Mouse (Mus musculus) midbrain, postnatal 0 days (tissue): ENCODE results near the gene Tmem132b. TPM values are rescaled to one million over a fixed set of nuclear protein-coding genes. Genes with fewer than 3 reads are reported as not detected.
A peak's percentile ranks its signal among the peaks of the same experiment; 100 is the strongest.

Experiments used
- ATAC-seq: fragments of 200-750 bp; cut with Nextera tagmentation; 2 replicates; pipeline ENCODE4 v1.8.0; 2017; ENCODE audit warnings: moderate number of reproducible peaks, mild to moderate bottlenecking, moderate TSS enrichment, moderate library complexity; ENCODE audit not compliant: low FRiP score
- DNase-seq: peaks from one replicate; pipeline ENCODE4 v3.0.0-alpha.2; 2015; ENCODE audit warnings: low spot score
- H3K27ac ChIP-seq: fragments of 300-500 bp; sonication (generic); 2 replicates; pipeline ENCODE4 v1.5.1; 2014; ENCODE audit warnings: low read depth, mild to moderate bottlenecking, low read length, mixed read lengths
- H3K27me3 ChIP-seq: fragments of 300-500 bp; sonication (generic); 2 replicates; pipeline ENCODE4 v1.6.1; 2014; ENCODE audit warnings: low read length, control low read depth, mixed read lengths; ENCODE audit not compliant: insufficient read depth
- H3K36me3 ChIP-seq: fragments of 300-500 bp; sonication (generic); 2 replicates; pipeline ENCODE4 v1.6.1; 2014; ENCODE audit warnings: low read length, control low read depth, mixed read lengths; ENCODE audit not compliant: insufficient read depth
- H3K4me1 ChIP-seq: fragments of 300-500 bp; sonication (generic); 2 replicates; pipeline ENCODE4 v1.6.1; 2014; ENCODE audit warnings: mild to moderate bottlenecking, control low read depth, antibody characterized with exemption, low read length, mixed read lengths; ENCODE audit not compliant: insufficient read depth
- H3K4me2 ChIP-seq: fragments of 300-500 bp; sonication (generic); 2 replicates; pipeline ENCODE4 v1.6.1; 2014; ENCODE audit warnings: low read depth, mild to moderate bottlenecking, low read length, mixed read lengths; ENCODE audit not compliant: poor library complexity, severe bottlenecking
- H3K4me3 ChIP-seq: fragments of 300-500 bp; sonication (generic); 2 replicates; pipeline ENCODE4 v1.5.1; 2014; ENCODE audit warnings: low read depth, mild to moderate bottlenecking, low read length, moderate library complexity
- H3K9ac ChIP-seq: fragments of 300-500 bp; sonication (generic); replicated peaks from 2 replicates; pipeline ENCODE4 v1.6.1; 2014; ENCODE audit warnings: mild to moderate bottlenecking, low read length, moderate library complexity, mixed read lengths; ENCODE audit not compliant: poor library complexity, severe bottlenecking
- H3K9me3 ChIP-seq: fragments of 300-500 bp; sonication (generic); 2 replicates; pipeline ENCODE4 v1.6.1; 2016; ENCODE audit warnings: low read length, control low read depth
- CTCF ChIP-seq: IDR thresholded peaks from 2 replicates; pipeline ENCODE4 v1.5.1; 2016; ENCODE audit warnings: antibody characterized with exemption, mild to moderate bottlenecking
- WGBS: fragments of 180-500 bp; shearing (Covaris S2); extraction: QIAGEN DNeasy Blood & Tissue Kit; methylation state at CpG from one replicate; pipeline ENCODE4 v1.1.7; 2014; 5-methylcytosine and 5-hydroxymethylcytosine counted together
- polyA plus RNA-seq: library from polyadenylated mRNA; unstranded; fragments of >200 nt; fragmentation: Nextera tagmentation; extraction: Ambion mirVana; gene quantifications from 2 replicates; pipeline ENCODE4 v1.2.1, GENCODE M21; 2015
- total RNA-seq: library from RNA; depleted of rRNA; stranded (reverse); fragments of >200 nt; gene quantifications from 2 replicates; pipeline ENCODE4 v1.2.3, GENCODE M21; 2014

Tmem132b gene
- total and polyA plus RNA-seq, 2 experiments from 2014 or later: 6.4 to 27.8 TPM

GRCm38 (mm10) chr5:125634666-125635065 is 103.1 kb downstream of the Tmem132b start:
- Histone ChIP-seq H3K4me3 (no peak overlapping the region), H3K36me3 (no peaks in the 10 kb centered on the region), H3K4me1 (no peaks in the 10 kb centered on the region), H3K27ac (no peak overlapping the region), H3K27me3 (no peaks in the 10 kb centered on the region), H3K9ac (no peak overlapping the region), H3K4me2 (no peak overlapping the region), H3K9me3 (no peaks in the 10 kb centered on the region)
- whole genome bisulfite sequencing: 80% methylated on average over 6 of the region's 6 CpGs
- DNase-seq (no peak), ATAC-seq (no peak)
- TF ChIP-seq CTCF: peak; percentile 23; the same call in 1 of the 2 replicates

GRCm38 (mm10) chr5:125640966-125641365 is 109.4 kb downstream of the Tmem132b start:
- H3K4me2 ChIP-seq: no peak overlapping the region
- H3K4me3 ChIP-seq: no peak overlapping the region
- H3K27ac ChIP-seq: no peak overlapping the region
- H3K4me1 ChIP-seq: no peaks in the 10 kb centered on the region
- H3K27me3 ChIP-seq: no peaks in the 10 kb centered on the region
- no peak for TF ChIP-seq CTCF
- ATAC-seq (no peak), DNase-seq (no peak)
- whole genome bisulfite sequencing: 70% methylated on average over 1 of the region's 1 CpGs
- no peak overlapping the region for H3K9ac ChIP-seq
- H3K36me3 ChIP-seq: no peaks in the 10 kb centered on the region
- no peaks in the 10 kb centered on the region for H3K9me3 ChIP-seq

- ATAC-seq (no peak), DNase-seq (peak; percentile 41)
- no peaks in the 10 kb centered on the region for H3K4me1 ChIP-seq
- TF ChIP-seq CTCF: no peak
- no peak overlapping the region for H3K9ac ChIP-seq
- H3K36me3 ChIP-seq: no peaks in the 10 kb centered on the region
- no peaks in the 10 kb centered on the region for H3K9me3 ChIP-seq
- H3K4me2 ChIP-seq: no peak overlapping the region
- WGBS: 37% methylated on average over 18 of the region's 18 CpGs
- peak overlapping the region; percentile 18; the same call in 1 of the 2 replicates for H3K27ac ChIP-seq
- no peak overlapping the region for H3K4me3 ChIP-seq
- H3K27me3 ChIP-seq: no peaks in the 10 kb centered on the region
Observed at GRCm38 (mm10) chr5:125641531-125642147, 110.1 kb downstream of the Tmem132b start.

GRCm38 (mm10) chr5:125648236-125648635 is 116.7 kb downstream of the Tmem132b start:
- Histone ChIP-seq H3K27ac (no peak overlapping the region), H3K9ac (no peak overlapping the region), H3K4me2 (no peak overlapping the region), H3K4me1 (no peaks in the 10 kb centered on the region), H3K36me3 (no peaks in the 10 kb centered on the region), H3K4me3 (no peak overlapping the region), H3K9me3 (no peaks in the 10 kb centered on the region), H3K27me3 (no peaks in the 10 kb centered on the region)
- DNase-seq: no peak
- TF ChIP-seq CTCF: 0 out of 2 replicates have a peak, but pooled peaks have one; percentile 7
- ATAC-seq: no peak
- WGBS: 89% methylated on average over 6 of the region's 6 CpGs

- H3K4me1 ChIP-seq: no peaks in the 10 kb centered on the region
- WGBS: 41% methylated on average over 2 of the region's 2 CpGs
- no peak overlapping the region for H3K4me3 ChIP-seq
- no peak for ATAC-seq
- no peak overlapping the region for H3K4me2 ChIP-seq
- no peaks in the 10 kb centered on the region for H3K27me3 ChIP-seq
- TF ChIP-seq CTCF: no peak
- DNase-seq: no peak
- H3K36me3 ChIP-seq: no peaks in the 10 kb centered on the region
- H3K9me3 ChIP-seq: no peaks in the 10 kb centered on the region
- H3K27ac ChIP-seq: no peak overlapping the region
- no peak overlapping the region for H3K9ac ChIP-seq
Observed at GRCm38 (mm10) chr5:125649982-125650381, 118.4 kb downstream of the Tmem132b start.

- peak; percentile 47 for DNase-seq
- ATAC-seq: no peak
- Histone ChIP-seq H3K9ac (no peak overlapping the region), H3K27ac (no peak overlapping the region), H3K27me3 (no peaks in the 10 kb centered on the region), H3K9me3 (no peaks in the 10 kb centered on the region), H3K4me1 (no peaks in the 10 kb centered on the region), H3K4me2 (no peak overlapping the region), H3K36me3 (no peaks in the 10 kb centered on the region), H3K4me3 (no peak overlapping the region)
- no peak for TF ChIP-seq CTCF
- 64% methylated on average over 5 of the region's 5 CpGs for WGBS
Observed at GRCm38 (mm10) chr5:125658101-125658500, 126.5 kb downstream of the Tmem132b start.
